Mouse (Mus musculus) cerebellum, adult 2 months (tissue): ENCODE results near the gene Fkbp6. TPM values are rescaled to one million over a fixed set of nuclear protein-coding genes. Genes with fewer than 3 reads are reported as not detected.

ENCODE experiments used
- DNase-seq, 2 experiments: peaks; one replicate each; pipeline ENCODE4 v3.0.0; 2021
- H3K27ac ChIP-seq: fragments of 200-500 bp; 2 replicates; pipeline ENCODE4 v1.5.1; 2012; ENCODE audit warnings: low read length, control low read depth, inconsistent platforms; ENCODE audit not compliant: insufficient read depth
- H3K27me3 ChIP-seq: fragments of 200-500 bp; 2 replicates; pipeline ENCODE4 v1.6.1; 2012; ENCODE audit warnings: inconsistent platforms, mild to moderate bottlenecking, low read length, moderate library complexity; ENCODE audit not compliant: control insufficient read depth, insufficient read depth
- H3K4me1 ChIP-seq: fragments of 200-500 bp; 2 replicates; pipeline ENCODE4 v1.6.1; 2011; ENCODE audit warnings: low read length; ENCODE audit not compliant: control insufficient read depth, insufficient read depth
- H3K4me3 ChIP-seq: fragments of 200-500 bp; replicated peaks from 2 replicates; pipeline ENCODE3; 2011; ENCODE audit warnings: mild to moderate bottlenecking, low read depth, low read length, control low read depth; ENCODE audit not compliant: insufficient read depth
- CTCF ChIP-seq: fragments of 200-500 bp; IDR thresholded peaks from 2 replicates; pipeline ENCODE4 v1.5.1; 2011; ENCODE audit warnings: low read depth, mild to moderate bottlenecking, control low read depth, low read length, moderate library complexity, borderline replicate concordance; ENCODE audit not compliant: insufficient read depth
- POLR2A ChIP-seq: fragments of 200-500 bp; IDR thresholded peaks from 2 replicates; pipeline ENCODE4 v1.6.1; 2011; ENCODE audit warnings: low read length, control low read depth, borderline replicate concordance; ENCODE audit not compliant: insufficient read depth
- WGBS: fragments of 180-500 bp; shearing (Covaris S2); methylation state at CpG from one replicate; pipeline ENCODE4 v1.1.7; 2018; 5-methylcytosine and 5-hydroxymethylcytosine counted together
- polyA plus RNA-seq: library from polyadenylated mRNA; depleted of rRNA; stranded (reverse); fragments of >200 nt; gene quantifications from 2 replicates; pipeline ENCODE4 v1.2.3, GENCODE M21; 2012

The Fkbp6 gene
- polyA plus RNA-seq, 1 experiment: not detected

GRCm38 (mm10) chr5:135290703-135291102 is 59.1 kb downstream of the Fkbp6 start:
- 85% methylated on average over 6 of the region's 6 CpGs for WGBS
- no peak for DNase-seq
- no peaks in the 10 kb centered on the region for H3K4me1 ChIP-seq
- H3K4me3 ChIP-seq: no peak overlapping the region
- no peaks in the 10 kb centered on the region for H3K27me3 ChIP-seq
- TF ChIP-seq CTCF (no peak), POLR2A (no peak)
- no peak overlapping the region for H3K27ac ChIP-seq

- WGBS: 78% methylated on average over 5 of the region's 5 CpGs
- H3K27me3 ChIP-seq: no peaks in the 10 kb centered on the region
- no peak overlapping the region for H3K27ac ChIP-seq
- no peak for DNase-seq
- H3K4me3 ChIP-seq: no peak overlapping the region
- no peak for TF ChIP-seq CTCF
- TF ChIP-seq POLR2A: no peak
- no peaks in the 10 kb centered on the region for H3K4me1 ChIP-seq
These were observed 62.9 kb downstream of the Fkbp6 start for GRCm38 (mm10) chr5:135286926-135287325.

- TF ChIP-seq CTCF (peak; percentile 95), POLR2A (no peak)
- H3K4me3 ChIP-seq: no peak overlapping the region
- no peak overlapping the region for H3K27ac ChIP-seq
- no peaks in the 10 kb centered on the region for H3K4me1 ChIP-seq
- peak; percentile 70 to 76 for DNase-seq
- no peaks in the 10 kb centered on the region for H3K27me3 ChIP-seq
- WGBS: under 1% methylated on average over 6 of the region's 6 CpGs
These were observed 63.7 kb downstream of the Fkbp6 start for GRCm38 (mm10) chr5:135286185-135286584.

GRCm38 (mm10) chr5:135285211-135285610 is 64.6 kb downstream of the Fkbp6 start:
- no peak overlapping the region for H3K27ac ChIP-seq
- no peak for DNase-seq
- H3K4me3 ChIP-seq: no peak overlapping the region
- H3K4me1 ChIP-seq: no peaks in the 10 kb centered on the region
- no peak for TF ChIP-seq CTCF
- TF ChIP-seq POLR2A: no peak
- no peaks in the 10 kb centered on the region for H3K27me3 ChIP-seq
- WGBS: 26% methylated on average over 3 of the region's 3 CpGs

- 45% methylated on average over 9 of the region's 9 CpGs for WGBS
- H3K27me3 ChIP-seq: no peaks in the 10 kb centered on the region; the same call in 1 of the 2 replicates
- H3K4me1 ChIP-seq: no peaks in the 10 kb centered on the region
- DNase-seq: no peak
- no peak overlapping the region for H3K4me3 ChIP-seq
- no peak overlapping the region for H3K27ac ChIP-seq
- TF ChIP-seq POLR2A (no peak), CTCF (no peak)
These were observed 69.6 kb downstream of the Fkbp6 start for GRCm38 (mm10) chr5:135280226-135280625.

- H3K4me3 ChIP-seq: no peak overlapping the region
- no peak for TF ChIP-seq POLR2A
- TF ChIP-seq CTCF: no peak
These were observed 73.2 kb downstream of the Fkbp6 start for GRCm38 (mm10) chr5:135276597-135276996.

GRCm38 (mm10) chr5:135274663-135275396 is 75.0 kb downstream of the Fkbp6 start:
- peak in 1 of 2 experiments; percentile 27 for DNase-seq
- 34% methylated on average over 15 of the region's 15 CpGs for WGBS
- TF ChIP-seq CTCF: no peak
- TF ChIP-seq POLR2A: no peak
- Histone ChIP-seq H3K4me1 (no peaks in the 10 kb centered on the region), H3K27ac (no peak overlapping the region), H3K27me3 (no peaks in the 10 kb centered on the region; the same call in 1 of the 2 replicates), H3K4me3 (no peak overlapping the region)

More at GRCm38 (mm10) chr5:135276597-135276996, 73.2 kb downstream of the Fkbp6 start:
- 16% methylated on average over 36 of the region's 36 CpGs for WGBS
- Histone ChIP-seq H3K4me1 (no peaks in the 10 kb centered on the region), H3K27me3 (no peaks in the 10 kb centered on the region; the same call in 1 of the 2 replicates), H3K27ac (no peak overlapping the region)
- no peak for DNase-seq

- Histone ChIP-seq H3K4me1 (no peaks in the 10 kb centered on the region), H3K27me3 (no peaks in the 10 kb centered on the region; the same call in 1 of the 2 replicates), H3K27ac (no peak overlapping the region), H3K4me3 (no peak overlapping the region)
- 4% methylated on average over 12 of the region's 12 CpGs for WGBS
- DNase-seq: peak; percentile 65 to 73
- no peak for TF ChIP-seq CTCF
- no peak for TF ChIP-seq POLR2A
These were observed 78.2 kb downstream of the Fkbp6 start for GRCm38 (mm10) chr5:135271563-135272165.
